Mouse (Mus musculus): ENCODE results near the gene Med7. TPM values are rescaled to one million over a fixed set of nuclear protein-coding genes. Genes with fewer than 3 reads are reported as not detected.

Gene Med7
- polyA plus RNA-seq, 2 experiments: 26.9 to 55.8 TPM

- no peak overlapping the region for H3K9ac ChIP-seq (replicated peaks)
- ATAC-seq (ENCODE audit: insufficient read depth) (no peak), DNase-seq (ENCODE audit: low read depth in 3 of 3, low spot score in 3 of 3) (no peak)
- peaks cover 4 to 21% of the 10 kb centered on the region in 2 experiments; a peak in 3 of 4 replicates for H3K4me1 ChIP-seq (replicated peaks; ENCODE audit: control insufficient read depth in 2 of 2, insufficient read depth in 2 of 2, low read length in 1 of 2)
- 41% methylated on average over 4 of the region's 4 CpGs for WGBS (ENCODE audit: insufficient replicate concordance)
- TF ChIP-seq EP300 (IDR thresholded peaks at IDR 0.05; ENCODE audit: low read depth): no peak
- no peak for TF ChIP-seq CTCF (IDR thresholded peaks at IDR 0.05; ENCODE audit: low read depth)
- no peak overlapping the region for H3K27ac ChIP-seq
- H3K36me3 ChIP-seq (replicated peaks; ENCODE audit: control insufficient read depth, insufficient read depth, low read depth): no peaks in the 10 kb centered on the region
- no peaks in the 10 kb centered on the region for H3K9me3 ChIP-seq (ENCODE audit: control insufficient read depth, low read length)
- H3K4me3 ChIP-seq (ENCODE audit: insufficient read depth in 1 of 2, low read depth in 2 of 2, low read length in 2 of 2): no peak overlapping the region
- no peaks in the 10 kb centered on the region for H3K27me3 ChIP-seq (ENCODE audit: control insufficient read depth, insufficient read depth, low read length)
- H3K4me2 ChIP-seq (ENCODE audit: low read depth): no peak overlapping the region
Measured at GRCm38 (mm10) chr11:46396860-46397179, 39.9 kb upstream of the Med7 start.

GRCm38 (mm10) chr11:46397900-46398299 lies 38.8 kb upstream of the Med7 start:
- no peak for DNase-seq (ENCODE audit: low read depth in 3 of 3, low spot score in 3 of 3)
- H3K4me2 ChIP-seq (ENCODE audit: low read depth): no peak overlapping the region
- H3K9me3 ChIP-seq (ENCODE audit: control insufficient read depth, low read length): no peaks in the 10 kb centered on the region
- H3K27me3 ChIP-seq (ENCODE audit: control insufficient read depth, insufficient read depth, low read length): no peaks in the 10 kb centered on the region
- no peak for TF ChIP-seq EP300 (IDR thresholded peaks at IDR 0.05; ENCODE audit: low read depth)
- TF ChIP-seq CTCF (IDR thresholded peaks at IDR 0.05; ENCODE audit: low read depth): no peak
- no peak overlapping the region for H3K9ac ChIP-seq (replicated peaks)
- peaks cover 4 to 21% of the 10 kb centered on the region in 2 experiments; a peak in 3 of 4 replicates for H3K4me1 ChIP-seq (replicated peaks; ENCODE audit: control insufficient read depth in 2 of 2, insufficient read depth in 2 of 2, low read length in 1 of 2)
- WGBS (ENCODE audit: insufficient replicate concordance): 59% methylated on average over 2 of the region's 2 CpGs
- no peak for ATAC-seq (ENCODE audit: insufficient read depth)
- H3K36me3 ChIP-seq (replicated peaks; ENCODE audit: control insufficient read depth, insufficient read depth, low read depth): no peaks in the 10 kb centered on the region
- no peak overlapping the region for H3K4me3 ChIP-seq (ENCODE audit: insufficient read depth in 1 of 2, low read depth in 2 of 2, low read length in 2 of 2)
- H3K27ac ChIP-seq: no peak overlapping the region

- no peak overlapping the region for H3K27ac ChIP-seq
- no peak overlapping the region for H3K4me3 ChIP-seq (ENCODE audit: insufficient read depth in 1 of 2, low read depth in 2 of 2, low read length in 2 of 2)
- H3K36me3 ChIP-seq (replicated peaks; ENCODE audit: control insufficient read depth, insufficient read depth, low read depth): no peaks in the 10 kb centered on the region
- H3K4me1 ChIP-seq (replicated peaks; ENCODE audit: control insufficient read depth in 2 of 2, insufficient read depth in 2 of 2, low read length in 1 of 2): peaks cover 4 to 21% of the 10 kb centered on the region in 2 experiments; a peak in 3 of 4 replicates
- peak in 2 of 3 experiments; percentile 9 to 23 for DNase-seq (ENCODE audit: low read depth in 3 of 3, low spot score in 3 of 3)
- no peak for ATAC-seq (ENCODE audit: insufficient read depth)
- no peaks in the 10 kb centered on the region for H3K27me3 ChIP-seq (ENCODE audit: control insufficient read depth, insufficient read depth, low read length)
- no peaks in the 10 kb centered on the region for H3K9me3 ChIP-seq (ENCODE audit: control insufficient read depth, low read length)
- no peak overlapping the region for H3K4me2 ChIP-seq (ENCODE audit: low read depth)
- TF ChIP-seq CTCF (IDR thresholded peaks at IDR 0.05; ENCODE audit: low read depth) (no peak), EP300 (IDR thresholded peaks at IDR 0.05; ENCODE audit: low read depth) (no peak)
- 38% methylated on average over 4 of the region's 4 CpGs for WGBS (ENCODE audit: insufficient replicate concordance)
- H3K9ac ChIP-seq (replicated peaks): no peak overlapping the region
Measured at GRCm38 (mm10) chr11:46398473-46398872, 38.3 kb upstream of the Med7 start.

- Histone ChIP-seq H3K4me1 (replicated peaks; ENCODE audit: control insufficient read depth in 2 of 2, insufficient read depth in 2 of 2, low read length in 1 of 2) (peaks cover 4 to 21% of the 10 kb centered on the region in 2 experiments; a peak in 3 of 4 replicates), H3K9ac (replicated peaks) (no peak overlapping the region), H3K36me3 (replicated peaks; ENCODE audit: control insufficient read depth, insufficient read depth, low read depth) (no peaks in the 10 kb centered on the region), H3K9me3 (ENCODE audit: control insufficient read depth, low read length) (no peaks in the 10 kb centered on the region), H3K27me3 (ENCODE audit: control insufficient read depth, insufficient read depth, low read length) (no peaks in the 10 kb centered on the region), H3K4me2 (ENCODE audit: low read depth) (no peak overlapping the region), H3K4me3 (ENCODE audit: insufficient read depth in 1 of 2, low read depth in 2 of 2, low read length in 2 of 2) (no peak overlapping the region), H3K27ac (no peak overlapping the region)
- ATAC-seq (ENCODE audit: insufficient read depth) (no peak), DNase-seq (ENCODE audit: low read depth in 3 of 3, low spot score in 3 of 3) (no peak)
- TF ChIP-seq CTCF (IDR thresholded peaks at IDR 0.05; ENCODE audit: low read depth) (no peak), EP300 (IDR thresholded peaks at IDR 0.05; ENCODE audit: low read depth) (no peak)
- 38% methylated on average over 5 of the region's 5 CpGs for WGBS (ENCODE audit: insufficient replicate concordance)
Measured at GRCm38 (mm10) chr11:46398933-46399383, 37.8 kb upstream of the Med7 start.

GRCm38 (mm10) chr11:46401555-46401954 lies 35.2 kb upstream of the Med7 start:
- Histone ChIP-seq H3K4me2 (ENCODE audit: low read depth) (no peak overlapping the region), H3K9ac (replicated peaks) (no peak overlapping the region), H3K4me3 (ENCODE audit: insufficient read depth in 1 of 2, low read depth in 2 of 2, low read length in 2 of 2) (no peak overlapping the region), H3K4me1 (replicated peaks; ENCODE audit: control insufficient read depth in 2 of 2, insufficient read depth in 2 of 2, low read length in 1 of 2) (peaks cover 4 to 18% of the 10 kb centered on the region in 2 experiments; a peak in 3 of 4 replicates), H3K27ac (no peak overlapping the region), H3K27me3 (ENCODE audit: control insufficient read depth, insufficient read depth, low read length) (no peaks in the 10 kb centered on the region), H3K9me3 (ENCODE audit: control insufficient read depth, low read length) (no peaks in the 10 kb centered on the region), H3K36me3 (replicated peaks; ENCODE audit: control insufficient read depth, insufficient read depth, low read depth) (no peaks in the 10 kb centered on the region)
- TF ChIP-seq CTCF (IDR thresholded peaks at IDR 0.05; ENCODE audit: low read depth) (no peak), EP300 (IDR thresholded peaks at IDR 0.05; ENCODE audit: low read depth) (no peak)
- DNase-seq (ENCODE audit: low read depth in 3 of 3, low spot score in 3 of 3): no peak
- 61% methylated on average over 12 of the region's 12 CpGs for whole genome bisulfite sequencing (ENCODE audit: insufficient replicate concordance)
- no peak for ATAC-seq (ENCODE audit: insufficient read depth)
